Mouse (Mus musculus) forebrain, embryonic 16.5 days (tissue): ENCODE results near the gene Ackr3. TPM values are rescaled to one million over a fixed set of nuclear protein-coding genes. Genes with fewer than 3 reads are reported as not detected.

Experiments used
- ATAC-seq: fragments of 200-750 bp; cut with Nextera tagmentation; 2 replicates; pipeline ENCODE4 v1.8.0; 2017; ENCODE audit warnings: mild to moderate bottlenecking, moderate library complexity
- H3K27ac ChIP-seq: fragments of 300-500 bp; sonication (generic); 2 replicates; pipeline ENCODE4 v1.5.1; 2014; ENCODE audit warnings: low read length, control low read depth
- H3K27me3 ChIP-seq: fragments of 300-500 bp; sonication (generic); replicated peaks from 2 replicates; pipeline ENCODE4 v1.6.1; 2014; ENCODE audit warnings: low read length; ENCODE audit not compliant: control insufficient read depth, insufficient read depth
- H3K36me3 ChIP-seq: fragments of 300-500 bp; sonication (generic); 2 replicates; pipeline ENCODE4 v1.6.1; 2014; ENCODE audit not compliant: control insufficient read depth, insufficient read depth
- H3K4me1 ChIP-seq: fragments of 300-500 bp; sonication (generic); replicated peaks from 2 replicates; pipeline ENCODE4 v1.6.1; 2014; ENCODE audit warnings: low read length; ENCODE audit not compliant: control insufficient read depth, insufficient read depth
- H3K4me2 ChIP-seq: fragments of 300-500 bp; sonication (generic); 2 replicates; pipeline ENCODE4 v1.6.1; 2014; ENCODE audit warnings: mild to moderate bottlenecking, low read length, control low read depth
- H3K4me3 ChIP-seq: fragments of 300-500 bp; sonication (generic); replicated peaks from 2 replicates; pipeline ENCODE4 v1.5.1; 2014; ENCODE audit warnings: mild to moderate bottlenecking, low read length, control low read depth
- H3K9ac ChIP-seq: fragments of 300-500 bp; sonication (generic); replicated peaks from 2 replicates; pipeline ENCODE4 v1.6.1; 2014; ENCODE audit warnings: low read depth, low read length, control low read depth
- H3K9me3 ChIP-seq: fragments of 300-500 bp; sonication (generic); 2 replicates; pipeline ENCODE4 v1.6.1; 2016; ENCODE audit warnings: low read length; ENCODE audit not compliant: control insufficient read depth
- WGBS: fragments of 180-500 bp; shearing (Covaris S2); extraction: QIAGEN DNeasy Blood & Tissue Kit; methylation state at CpG from one replicate; pipeline ENCODE4 v1.1.7; 2014; 5-methylcytosine and 5-hydroxymethylcytosine counted together
- polyA plus RNA-seq: library from polyadenylated mRNA; unstranded; fragments of >200 nt; fragmentation: Nextera tagmentation; extraction: Ambion mirVana; gene quantifications from 2 replicates; pipeline ENCODE4 v1.2.1, GENCODE M21; 2015

The Ackr3 gene
- polyA plus RNA-seq, 1 experiment from 2014 or later: 20.3 TPM

GRCm38 (mm10) chr1:90201655-90202054, 2.1 kb upstream of the Ackr3 start:
- no peak for ATAC-seq
- Histone ChIP-seq H3K9me3 (no peaks in the 10 kb centered on the region), H3K4me3 (no peak overlapping the region), H3K27ac (no peak overlapping the region), H3K27me3 (no peaks in the 10 kb centered on the region; the same call in 1 of the 2 replicates), H3K36me3 (no peaks in the 10 kb centered on the region), H3K4me1 (peaks cover 37% of the 10 kb centered on the region), H3K9ac (no peak overlapping the region), H3K4me2 (no peak overlapping the region)
- WGBS: 59% methylated on average over 2 of the region's 2 CpGs

- peak overlapping the region; percentile 7 for H3K9ac ChIP-seq
- ATAC-seq: peak; percentile 30
These were observed 1.4 kb upstream of the Ackr3 start for GRCm38 (mm10) chr1:90202207-90202978.

GRCm38 (mm10) chr1:90203341-90203740, 439 bp upstream of the Ackr3 start:
- Histone ChIP-seq H3K4me3 (peak overlapping the region; percentile 59), H3K4me2 (peak overlapping the region; percentile 67), H3K36me3 (no peaks in the 10 kb centered on the region), H3K27ac (no peak overlapping the region; the same call in 1 of the 2 replicates), H3K27me3 (no peaks in the 10 kb centered on the region; the same call in 1 of the 2 replicates), H3K4me1 (peaks cover 54% of the 10 kb centered on the region), H3K9ac (peak overlapping the region; percentile 72; the same call in 1 of the 2 replicates), H3K9me3 (no peaks in the 10 kb centered on the region)
- WGBS: 8% methylated on average over 11 of the region's 11 CpGs
- no peak for ATAC-seq

More at GRCm38 (mm10) chr1:90202207-90202978, 1.4 kb upstream of the Ackr3 start:
- no peaks in the 10 kb centered on the region for H3K36me3 ChIP-seq
- no peak overlapping the region for H3K4me3 ChIP-seq
- H3K4me2 ChIP-seq: peak overlapping the region; percentile 67
- no peak overlapping the region for H3K27ac ChIP-seq
- H3K9me3 ChIP-seq: no peaks in the 10 kb centered on the region
- peaks cover 44% of the 10 kb centered on the region for H3K4me1 ChIP-seq
- H3K27me3 ChIP-seq: no peaks in the 10 kb centered on the region; the same call in 1 of the 2 replicates
- WGBS: 8% methylated on average over 23 of the region's 23 CpGs

GRCm38 (mm10) chr1:90204821-90205220, 1.0 kb downstream of the Ackr3 start:
- H3K27me3 ChIP-seq: no peaks in the 10 kb centered on the region; the same call in 1 of the 2 replicates
- peak overlapping the region; percentile 85 for H3K27ac ChIP-seq
- peak overlapping the region; percentile 67 for H3K4me2 ChIP-seq
- peaks cover 60% of the 10 kb centered on the region for H3K4me1 ChIP-seq
- 4% methylated on average over 1 of the region's 1 CpGs for WGBS
- peak overlapping the region; percentile 59 for H3K4me3 ChIP-seq
- H3K36me3 ChIP-seq: no peaks in the 10 kb centered on the region
- H3K9ac ChIP-seq: peak overlapping the region; percentile 57
- no peak for ATAC-seq
- no peaks in the 10 kb centered on the region for H3K9me3 ChIP-seq

- Histone ChIP-seq H3K4me3 (peak overlapping the region; percentile 59), H3K27ac (peak overlapping the region; percentile 85), H3K4me1 (peaks cover 60% of the 10 kb centered on the region), H3K27me3 (no peaks in the 10 kb centered on the region; the same call in 1 of the 2 replicates), H3K4me2 (peak overlapping the region; percentile 67), H3K9ac (peak overlapping the region; percentile 57), H3K9me3 (no peaks in the 10 kb centered on the region), H3K36me3 (no peaks in the 10 kb centered on the region)
- peak; percentile 60 for ATAC-seq
- WGBS: 1% methylated on average over 6 of the region's 6 CpGs
These were observed 1.4 kb downstream of the Ackr3 start for GRCm38 (mm10) chr1:90205223-90205622.

GRCm38 (mm10) chr1:90206684-90207083, 2.9 kb downstream of the Ackr3 start:
- WGBS: 26% methylated on average over 3 of the region's 3 CpGs
- Histone ChIP-seq H3K27ac (peak overlapping the region; percentile 85), H3K36me3 (no peaks in the 10 kb centered on the region), H3K4me1 (peaks cover 67% of the 10 kb centered on the region), H3K27me3 (no peaks in the 10 kb centered on the region; the same call in 1 of the 2 replicates), H3K4me3 (peak overlapping the region; percentile 59), H3K4me2 (peak overlapping the region; percentile 67), H3K9me3 (no peaks in the 10 kb centered on the region), H3K9ac (peak overlapping the region; percentile 51)
- ATAC-seq: no peak

- Histone ChIP-seq H3K36me3 (no peaks in the 10 kb centered on the region), H3K4me1 (peaks cover 66% of the 10 kb centered on the region), H3K9me3 (no peaks in the 10 kb centered on the region), H3K4me2 (peak overlapping the region; percentile 67), H3K27ac (peak overlapping the region; percentile 85), H3K27me3 (no peaks in the 10 kb centered on the region; the same call in 1 of the 2 replicates), H3K4me3 (peak overlapping the region; percentile 59), H3K9ac (peak overlapping the region; percentile 51)
- ATAC-seq: no peak
- WGBS: 37% methylated on average over 6 of the region's 6 CpGs
These were observed 3.5 kb downstream of the Ackr3 start for GRCm38 (mm10) chr1:90207279-90207678.

- WGBS: 49% methylated on average over 6 of the region's 6 CpGs
- Histone ChIP-seq H3K27ac (peak overlapping the region; percentile 74), H3K9ac (peak overlapping the region; percentile 7; the same call in 1 of the 2 replicates)
These were observed 4.1 kb downstream of the Ackr3 start for GRCm38 (mm10) chr1:90207739-90208502.

GRCm38 (mm10) chr1:90208503-90208860, 4.7 kb downstream of the Ackr3 start:
- WGBS: 60% methylated on average over 9 of the region's 9 CpGs
- no peaks in the 10 kb centered on the region for H3K9me3 ChIP-seq
- peak overlapping the region; percentile 74 for H3K27ac ChIP-seq
- peak overlapping the region; percentile 67 for H3K4me2 ChIP-seq
- H3K9ac ChIP-seq: peak overlapping the region; percentile 7; the same call in 1 of the 2 replicates
- H3K4me1 ChIP-seq: peaks cover 62% of the 10 kb centered on the region
- H3K36me3 ChIP-seq: no peaks in the 10 kb centered on the region
- peak overlapping the region; percentile 59 for H3K4me3 ChIP-seq
- H3K27me3 ChIP-seq: no peaks in the 10 kb centered on the region
- no peak for ATAC-seq

More at GRCm38 (mm10) chr1:90207739-90208502, 4.1 kb downstream of the Ackr3 start:
- H3K4me2 ChIP-seq: peak overlapping the region; percentile 67
- peak overlapping the region; percentile 59 for H3K4me3 ChIP-seq
- peaks cover 62% of the 10 kb centered on the region for H3K4me1 ChIP-seq
- ATAC-seq: no peak
- H3K9me3 ChIP-seq: no peaks in the 10 kb centered on the region
- H3K36me3 ChIP-seq: no peaks in the 10 kb centered on the region
- H3K27me3 ChIP-seq: no peaks in the 10 kb centered on the region
